Mouse (Mus musculus): ENCODE data around the gene Ate1. TPM values are rescaled to one million over a fixed set of nuclear protein-coding genes. Genes with fewer than 3 reads are reported as not detected.
"Not testable (repeated sequence)": the region's sequence is repeated elsewhere in the genome, so short reads cannot be mapped to it uniquely, and the experiment has no call there.

Ate1 gene
- polyA plus RNA-seq, 1 experiment from 2014 or later, result 60.4 TPM

DNA sequence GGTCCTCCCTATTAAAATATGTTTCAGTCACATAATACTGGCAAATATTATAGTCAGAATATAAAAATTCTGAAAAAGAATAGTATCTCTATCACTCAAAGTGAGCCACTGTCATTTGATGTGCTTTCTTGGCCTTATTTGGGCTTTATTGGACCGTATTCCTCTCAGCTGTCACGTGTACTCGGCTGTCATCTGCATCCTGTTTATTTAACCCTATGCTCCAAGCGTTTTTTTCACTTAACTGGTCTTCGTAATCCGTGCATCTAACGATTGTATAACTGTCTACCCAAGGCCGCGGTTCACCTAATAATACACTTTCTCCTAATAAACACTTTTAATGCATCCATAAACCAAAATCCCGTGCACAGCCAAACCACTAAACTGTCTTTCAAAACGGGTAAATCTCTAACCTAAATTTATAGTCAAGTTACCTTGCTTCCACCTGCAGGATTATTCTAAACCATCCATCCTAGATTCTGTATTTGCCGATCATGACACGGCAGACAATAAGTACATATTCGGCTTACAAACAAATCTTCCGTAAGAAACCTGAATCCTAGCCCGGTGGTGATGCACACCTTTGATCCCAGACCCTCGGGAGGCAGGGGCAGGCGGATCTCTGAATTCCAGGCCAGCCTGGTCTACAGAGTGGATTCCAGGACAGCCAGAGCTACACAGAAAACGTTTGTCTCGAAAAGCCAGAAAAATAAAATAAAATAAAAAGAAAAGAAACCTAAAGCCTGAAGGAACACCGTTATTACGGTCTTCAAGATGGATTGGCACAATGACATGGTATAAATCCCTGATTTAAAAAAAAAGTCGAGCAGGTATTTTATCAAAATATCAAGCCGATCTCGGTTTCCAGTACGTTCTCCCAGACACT lies 1.7 kb downstream of the Ate1 start:
- Histone ChIP-seq H3K4me2 (ENCODE audit: low read depth, low read length) (peak overlapping the region; percentile 91), H3K36me3 (ENCODE audit: control insufficient read depth, insufficient read depth, low read length) (0 out of 2 replicates have a peak, but pooled peaks cover 3% of the 10 kb centered on the region), H3K27ac (replicated peaks; ENCODE audit: low read depth, low read length) (peak overlapping the region; percentile 98), H3K27me3 (replicated peaks; ENCODE audit: control insufficient read depth, insufficient read depth, low read length) (no peaks in the 10 kb centered on the region), H3K4me3 (ENCODE audit: low read depth, low read length) (peak overlapping the region; percentile 58), H3K9me3 (ENCODE audit: control insufficient read depth, low read length) (no peaks in the 10 kb centered on the region), H3K4me1 (ENCODE audit: control insufficient read depth, insufficient read depth, low read length) (peaks cover 11% of the 10 kb centered on the region; the same call in 1 of the 2 replicates), H3K9ac (ENCODE audit: low read depth, low read length) (peak overlapping the region; percentile 79)
- 28% methylated on average over 26 of the region's 26 CpGs for whole genome bisulfite sequencing
- ATAC-seq (ENCODE audit: low read depth) (no peak), DNase-seq (ENCODE audit: low spot score) (no peak)

DNA sequence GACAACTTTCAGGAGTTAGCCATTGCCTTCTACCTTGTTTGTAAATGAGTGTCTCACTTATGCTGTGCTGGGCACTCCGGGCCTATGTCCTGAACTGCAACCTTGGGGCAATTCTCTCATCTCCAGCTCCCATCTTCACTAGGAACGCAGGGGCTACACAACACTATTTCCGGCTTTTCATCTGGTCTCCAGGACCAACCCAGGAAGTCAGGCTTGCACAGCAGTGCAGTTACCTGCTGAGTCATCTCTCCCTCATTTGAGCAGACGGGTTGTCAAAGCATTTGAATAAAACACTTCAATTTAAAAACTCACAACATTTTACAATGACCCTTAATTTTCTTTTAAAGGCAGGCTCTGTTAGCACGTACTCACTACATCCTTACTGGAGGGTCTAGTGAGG lies 9.9 kb downstream of the Ate1 start:
- H3K36me3 ChIP-seq (ENCODE audit: control insufficient read depth, insufficient read depth, low read length), result peaks cover 68% of the 10 kb centered on the region

DNA sequence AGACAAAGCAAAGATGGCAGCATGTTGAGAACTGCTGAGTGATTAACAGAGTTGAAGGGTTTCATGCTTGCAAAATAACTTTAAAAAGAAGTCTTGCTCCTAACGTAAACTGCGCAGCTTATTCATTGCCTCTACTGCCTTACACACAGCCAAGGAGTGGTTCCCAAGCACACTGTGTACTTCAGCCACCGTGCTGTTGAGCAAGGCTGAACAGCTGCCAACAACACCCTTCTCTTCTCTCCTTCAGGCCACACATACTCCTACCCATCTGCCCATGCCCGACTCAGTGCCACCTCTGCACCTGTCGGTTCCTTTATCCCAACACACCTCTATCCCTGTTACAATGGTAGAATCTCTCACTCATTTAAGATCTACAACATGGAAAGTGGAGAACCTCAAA lies 17.2 kb downstream of the Ate1 start:
- no peaks in the 10 kb centered on the region for H3K27me3 ChIP-seq (replicated peaks; ENCODE audit: control insufficient read depth, insufficient read depth, low read length)
- peaks cover 60% of the 10 kb centered on the region for H3K36me3 ChIP-seq (ENCODE audit: control insufficient read depth, insufficient read depth, low read length)
- H3K4me3 ChIP-seq (ENCODE audit: low read depth, low read length), result no peak overlapping the region
- no peaks in the 10 kb centered on the region for H3K9me3 ChIP-seq (ENCODE audit: control insufficient read depth, low read length)
- no peaks in the 10 kb centered on the region for H3K4me1 ChIP-seq (ENCODE audit: control insufficient read depth, insufficient read depth, low read length)
- 98% methylated on average over 5 of the region's 5 CpGs for WGBS
- DNase-seq (ENCODE audit: low spot score) (no peak), ATAC-seq (ENCODE audit: low read depth) (no peak)
- H3K9ac ChIP-seq (ENCODE audit: low read depth, low read length), result no peak overlapping the region
- H3K4me2 ChIP-seq (ENCODE audit: low read depth, low read length), result no peak overlapping the region
- no peak overlapping the region for H3K27ac ChIP-seq (replicated peaks; ENCODE audit: low read depth, low read length)

More for the DNA sequence above, 9.9 kb downstream of the Ate1 start:
- H3K4me3 ChIP-seq (ENCODE audit: low read depth, low read length), result no peak overlapping the region
- WGBS, result 92% methylated on average over 5 of the region's 5 CpGs
- no peak overlapping the region for H3K27ac ChIP-seq (replicated peaks; ENCODE audit: low read depth, low read length)
- ATAC-seq (ENCODE audit: low read depth) (no peak), DNase-seq (ENCODE audit: low spot score) (no peak)
- H3K9me3 ChIP-seq (ENCODE audit: control insufficient read depth, low read length), result no peaks in the 10 kb centered on the region
- no peak overlapping the region for H3K4me2 ChIP-seq (ENCODE audit: low read depth, low read length)
- no peaks in the 10 kb centered on the region for H3K27me3 ChIP-seq (replicated peaks; ENCODE audit: control insufficient read depth, insufficient read depth, low read length)
- no peak overlapping the region for H3K9ac ChIP-seq (ENCODE audit: low read depth, low read length)
- H3K4me1 ChIP-seq (ENCODE audit: control insufficient read depth, insufficient read depth, low read length), result no peaks in the 10 kb centered on the region

DNA sequence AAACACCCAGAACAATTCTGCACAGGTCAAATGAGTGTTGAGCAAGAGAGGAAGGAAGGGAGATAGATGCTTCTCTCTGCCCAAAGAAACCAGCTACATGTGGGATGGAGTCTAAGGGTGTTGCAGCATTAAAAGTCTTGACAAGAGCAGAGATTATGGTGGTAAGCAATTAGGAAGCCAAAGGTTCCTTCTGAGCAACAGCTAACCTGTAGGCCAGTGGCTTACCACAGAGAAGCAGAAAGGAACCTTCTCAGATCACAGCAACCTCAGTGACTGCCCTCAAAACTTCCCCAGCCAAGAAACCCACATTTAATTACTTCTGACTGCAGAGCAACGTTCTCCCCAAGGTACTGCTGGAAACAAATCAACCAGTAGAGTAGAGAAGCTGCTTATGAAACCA lies 18.7 kb downstream of the Ate1 start:
- H3K9me3 ChIP-seq (ENCODE audit: control insufficient read depth, low read length), result no peaks in the 10 kb centered on the region
- H3K4me2 ChIP-seq (ENCODE audit: low read depth, low read length), result no peak overlapping the region
- no peaks in the 10 kb centered on the region for H3K27me3 ChIP-seq (replicated peaks; ENCODE audit: control insufficient read depth, insufficient read depth, low read length)
- no peak overlapping the region for H3K4me3 ChIP-seq (ENCODE audit: low read depth, low read length)
- H3K9ac ChIP-seq (ENCODE audit: low read depth, low read length), result no peak overlapping the region
- no peak for DNase-seq (ENCODE audit: low spot score)
- ATAC-seq (ENCODE audit: low read depth), result no peak
- H3K27ac ChIP-seq (replicated peaks; ENCODE audit: low read depth, low read length), result no peak overlapping the region
- H3K36me3 ChIP-seq (ENCODE audit: control insufficient read depth, insufficient read depth, low read length), result peaks cover 47% of the 10 kb centered on the region
- 64% methylated on average over 1 of the region's 1 CpGs for WGBS
- no peaks in the 10 kb centered on the region for H3K4me1 ChIP-seq (ENCODE audit: control insufficient read depth, insufficient read depth, low read length)

DNA sequence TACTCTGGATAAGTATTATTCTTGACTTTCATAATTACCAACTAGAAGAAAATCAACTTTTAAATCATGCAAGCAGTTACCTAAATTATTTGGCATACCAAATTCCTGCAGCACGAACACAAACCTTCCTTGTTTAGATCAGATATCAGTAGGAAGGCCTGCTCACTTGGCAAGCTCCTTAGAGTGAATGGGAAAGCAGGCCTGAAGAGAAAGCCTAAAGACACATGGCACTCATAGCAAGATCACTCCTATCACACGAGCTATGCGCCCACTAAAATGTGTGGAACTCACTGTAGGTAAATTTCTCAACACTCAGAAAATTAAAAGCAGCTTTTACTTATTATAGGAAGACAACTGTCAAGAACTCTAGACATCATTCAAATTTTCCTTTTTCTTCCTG lies 26.8 kb downstream of the Ate1 start:
- H3K27me3 ChIP-seq (replicated peaks; ENCODE audit: control insufficient read depth, insufficient read depth, low read length), result no peaks in the 10 kb centered on the region
- H3K4me1 ChIP-seq (ENCODE audit: control insufficient read depth, insufficient read depth, low read length), result no peaks in the 10 kb centered on the region
- 55% methylated on average over 3 of the region's 3 CpGs for WGBS
- H3K9me3 ChIP-seq (ENCODE audit: control insufficient read depth, low read length), result no peaks in the 10 kb centered on the region
- no peak overlapping the region for H3K4me3 ChIP-seq (ENCODE audit: low read depth, low read length)
- H3K27ac ChIP-seq (replicated peaks; ENCODE audit: low read depth, low read length), result no peak overlapping the region
- ATAC-seq (ENCODE audit: low read depth) (no peak), DNase-seq (ENCODE audit: low spot score) (no peak)
- no peak overlapping the region for H3K9ac ChIP-seq (ENCODE audit: low read depth, low read length)
- no peak overlapping the region for H3K4me2 ChIP-seq (ENCODE audit: low read depth, low read length)
- peaks cover 16% of the 10 kb centered on the region for H3K36me3 ChIP-seq (ENCODE audit: control insufficient read depth, insufficient read depth, low read length)

DNA sequence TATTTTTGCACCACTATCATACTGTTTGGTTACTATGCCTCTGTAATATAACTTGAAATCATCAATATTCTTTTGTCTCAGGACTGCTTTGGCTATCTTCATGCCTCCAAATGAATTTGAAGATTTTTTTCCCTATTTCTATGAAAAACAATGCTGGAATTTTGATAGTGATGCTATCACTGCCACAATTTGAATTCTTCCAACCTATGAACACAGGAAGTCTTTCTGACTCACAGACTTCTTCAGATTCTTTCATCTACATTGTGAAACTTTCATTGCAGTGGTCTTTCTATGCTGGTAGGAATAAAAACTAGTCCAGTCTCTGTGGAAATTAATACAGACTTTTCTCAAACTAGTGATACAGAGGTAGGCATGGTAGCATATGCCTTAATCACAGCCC lies 28.1 kb downstream of the Ate1 start:
- DNase-seq (ENCODE audit: low spot score) (no peak), ATAC-seq (ENCODE audit: low read depth) (no peak)
- Histone ChIP-seq H3K27me3 (replicated peaks; ENCODE audit: control insufficient read depth, insufficient read depth, low read length) (no peaks in the 10 kb centered on the region), H3K27ac (replicated peaks; ENCODE audit: low read depth, low read length) (no peak overlapping the region), H3K4me3 (ENCODE audit: low read depth, low read length) (no peak overlapping the region), H3K4me2 (ENCODE audit: low read depth, low read length) (no peak overlapping the region), H3K9ac (ENCODE audit: low read depth, low read length) (no peak overlapping the region), H3K9me3 (ENCODE audit: control insufficient read depth, low read length) (no peaks in the 10 kb centered on the region), H3K36me3 (ENCODE audit: control insufficient read depth, insufficient read depth, low read length) (peaks cover 21% of the 10 kb centered on the region), H3K4me1 (ENCODE audit: control insufficient read depth, insufficient read depth, low read length) (no peaks in the 10 kb centered on the region)

DNA sequence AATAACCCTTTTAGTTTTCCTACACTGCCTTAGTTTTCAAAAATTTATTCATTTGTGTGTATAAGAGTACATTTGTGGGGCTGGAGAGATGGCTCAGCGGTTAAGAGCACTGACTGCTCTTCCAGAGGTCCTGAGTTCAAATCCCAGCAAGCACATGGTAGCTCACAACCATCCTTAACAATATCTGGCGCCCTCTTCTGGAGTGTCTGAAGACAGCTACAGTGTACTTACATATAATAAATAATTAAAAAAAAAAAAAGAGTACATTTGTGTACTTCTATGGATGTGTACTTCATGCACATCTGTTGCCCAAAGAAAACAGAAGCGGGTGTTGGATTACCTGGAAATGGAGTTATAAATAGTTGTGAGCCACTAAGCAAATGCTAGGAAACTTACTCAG lies 41.2 kb downstream of the Ate1 start:
- not testable (repeated sequence) for H3K36me3 ChIP-seq (ENCODE audit: control insufficient read depth, insufficient read depth, low read length); H3K27me3 ChIP-seq (replicated peaks; ENCODE audit: control insufficient read depth, insufficient read depth, low read length); H3K27ac ChIP-seq (replicated peaks; ENCODE audit: low read depth, low read length); H3K9me3 ChIP-seq (ENCODE audit: control insufficient read depth, low read length); H3K4me1 ChIP-seq (ENCODE audit: control insufficient read depth, insufficient read depth, low read length); H3K4me2 ChIP-seq (ENCODE audit: low read depth, low read length); H3K9ac ChIP-seq (ENCODE audit: low read depth, low read length); H3K4me3 ChIP-seq (ENCODE audit: low read depth, low read length); ATAC-seq (ENCODE audit: low read depth); DNase-seq (ENCODE audit: low spot score)
- WGBS, result 93% methylated on average over 3 of the region's 3 CpGs

DNA sequence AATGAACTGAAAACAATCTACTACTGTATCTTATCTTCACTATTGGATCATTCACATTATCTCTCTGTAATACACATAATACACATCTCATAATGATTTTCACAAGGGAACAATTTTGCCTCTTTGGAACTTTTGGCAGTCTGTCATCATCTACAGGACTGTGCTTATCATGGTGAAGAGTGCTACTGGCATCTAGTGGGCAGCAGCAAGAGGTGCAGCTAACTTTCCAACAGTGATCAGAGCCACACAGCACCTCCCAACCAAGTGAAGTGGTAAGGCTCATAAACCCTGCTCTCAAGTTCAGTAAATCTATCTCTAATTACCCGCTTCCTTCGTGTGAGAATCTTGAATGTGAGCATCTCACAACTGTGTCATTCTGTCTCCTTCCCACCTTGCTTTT lies 44.2 kb downstream of the Ate1 start:
- Histone ChIP-seq H3K4me3 (ENCODE audit: low read depth, low read length) (no peak overlapping the region), H3K9ac (ENCODE audit: low read depth, low read length) (no peak overlapping the region), H3K27me3 (replicated peaks; ENCODE audit: control insufficient read depth, insufficient read depth, low read length) (no peaks in the 10 kb centered on the region), H3K4me1 (ENCODE audit: control insufficient read depth, insufficient read depth, low read length) (no peaks in the 10 kb centered on the region), H3K27ac (replicated peaks; ENCODE audit: low read depth, low read length) (no peak overlapping the region), H3K36me3 (ENCODE audit: control insufficient read depth, insufficient read depth, low read length) (peaks cover 11% of the 10 kb centered on the region), H3K9me3 (ENCODE audit: control insufficient read depth, low read length) (no peaks in the 10 kb centered on the region), H3K4me2 (ENCODE audit: low read depth, low read length) (no peak overlapping the region)
- DNase-seq (ENCODE audit: low spot score) (peak; percentile 82), ATAC-seq (ENCODE audit: low read depth) (peak; percentile 82)
- 16% methylated on average over 2 of the region's 2 CpGs for WGBS

DNA sequence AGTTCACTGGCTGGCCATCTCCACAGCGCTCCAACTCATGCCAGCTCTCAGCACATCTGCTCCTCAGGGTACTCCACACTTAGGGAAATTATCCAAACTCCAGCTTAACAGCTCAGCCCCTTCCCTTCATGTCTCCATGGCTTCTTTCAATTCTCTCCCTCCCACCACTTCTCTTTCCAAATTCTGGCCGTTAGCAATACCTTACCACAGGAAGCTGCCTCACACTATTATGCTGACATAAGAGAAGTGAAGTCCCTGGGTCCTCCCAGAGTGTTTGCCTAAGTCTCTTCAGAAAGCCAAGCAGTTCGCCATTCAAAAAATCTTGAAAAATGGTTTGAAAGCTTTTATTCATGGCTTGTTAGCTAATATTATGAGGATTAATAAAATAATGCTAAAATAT lies 46.3 kb downstream of the Ate1 start:
- Histone ChIP-seq H3K36me3 (ENCODE audit: control insufficient read depth, insufficient read depth, low read length) (peaks cover 5% of the 10 kb centered on the region; the same call in 1 of the 2 replicates), H3K27ac (replicated peaks; ENCODE audit: low read depth, low read length) (no peak overlapping the region), H3K4me2 (ENCODE audit: low read depth, low read length) (no peak overlapping the region), H3K9me3 (ENCODE audit: control insufficient read depth, low read length) (no peaks in the 10 kb centered on the region), H3K9ac (ENCODE audit: low read depth, low read length) (no peak overlapping the region), H3K27me3 (replicated peaks; ENCODE audit: control insufficient read depth, insufficient read depth, low read length) (no peaks in the 10 kb centered on the region), H3K4me3 (ENCODE audit: low read depth, low read length) (no peak overlapping the region), H3K4me1 (ENCODE audit: control insufficient read depth, insufficient read depth, low read length) (no peaks in the 10 kb centered on the region)
- DNase-seq (ENCODE audit: low spot score) (no peak), ATAC-seq (ENCODE audit: low read depth) (no peak)
- 66% methylated on average over 3 of the region's 3 CpGs for WGBS

All from embryonic facial prominence, embryonic 14.5 days (tissue).